Mouse (Mus musculus) myocyte (in vitro differentiated cells): Measurements from ENCODE around the gene Rsph14.

ENCODE experiments used
- CEBPB ChIP-seq: IDR thresholded peaks from 2 replicates; pipeline ENCODE4 v1.6.1; 2011; ENCODE audit warnings: mild to moderate bottlenecking, moderate library complexity; ENCODE audit not compliant: poor library complexity, insufficient read depth, severe bottlenecking
- E2F4 ChIP-seq: IDR thresholded peaks from one replicate; pipeline ENCODE4 v1.6.1; 2011; ENCODE audit warnings: mild to moderate bottlenecking, control low read depth, moderate library complexity; ENCODE audit not compliant: insufficient read depth
- MAX ChIP-seq: IDR thresholded peaks from one replicate; pipeline ENCODE4 v1.6.1; 2011; ENCODE audit warnings: low read depth, mild to moderate bottlenecking, control low read depth
- MYOD1 ChIP-seq, 3 experiments: IDR thresholded peaks; one replicate each; pipeline ENCODE4 v1.6.1; 2011; ENCODE audit warnings: control low read depth in 2 of 3, low read depth in 2 of 3, mild to moderate bottlenecking in 2 of 3, moderate library complexity in 1 of 3; ENCODE audit not compliant: insufficient read length in 2 of 3, control insufficient read depth in 1 of 3
- MYOG ChIP-seq, 3 experiments: IDR thresholded peaks; one replicate each; pipeline ENCODE4 v1.6.1; 2011; ENCODE audit warnings: control low read depth in 2 of 3, low read depth in 2 of 3, mild to moderate bottlenecking in 2 of 3; ENCODE audit not compliant: insufficient read length in 2 of 3, control insufficient read depth in 1 of 3, insufficient read depth in 1 of 3
- POLR2A ChIP-seq: IDR thresholded peaks from one replicate; pipeline ENCODE4 v1.6.1; 2011; ENCODE audit warnings: low read depth, mild to moderate bottlenecking, control low read depth, moderate library complexity; ENCODE audit not compliant: insufficient read length
- POLR2AphosphoS2 ChIP-seq: IDR thresholded peaks from one replicate; pipeline ENCODE4 v1.6.1; 2011; ENCODE audit warnings: low read depth, control low read depth; ENCODE audit not compliant: insufficient read length
- REST ChIP-seq: IDR thresholded peaks from one replicate; pipeline ENCODE4 v1.6.1; 2011; ENCODE audit warnings: mild to moderate bottlenecking, control low read depth, moderate library complexity; ENCODE audit not compliant: insufficient read depth, insufficient read length
- SRF ChIP-seq: IDR thresholded peaks from one replicate; pipeline ENCODE4 v1.6.1; 2011; ENCODE audit warnings: low read depth; ENCODE audit not compliant: control insufficient read depth, insufficient read length
- TCF12 ChIP-seq: IDR thresholded peaks from one replicate; pipeline ENCODE4 v1.6.1; 2011; ENCODE audit warnings: mild to moderate bottlenecking, control low read depth; ENCODE audit not compliant: poor library complexity, insufficient read depth, severe bottlenecking
- USF1 ChIP-seq: IDR thresholded peaks from one replicate; pipeline ENCODE4 v1.6.1; 2011; ENCODE audit warnings: low read depth, mild to moderate bottlenecking, control low read depth, moderate library complexity

- TF ChIP-seq TCF12: no peak
- TF ChIP-seq POLR2A: no peak
- TF ChIP-seq MAX: no peak
- TF ChIP-seq E2F4: no peak
- no peak for TF ChIP-seq USF1
- no peak for TF ChIP-seq MYOG (IDR thresholded peaks at IDR 0.05; ENCODE audit: control insufficient read depth in 1 of 3, insufficient read depth in 1 of 3, insufficient read length in 2 of 3, low read depth in 2 of 3)
- no peak for TF ChIP-seq POLR2AphosphoS2
- no peak for TF ChIP-seq SRF
- TF ChIP-seq CEBPB: no peak
- no peak for TF ChIP-seq MYOD1 (IDR thresholded peaks at IDR 0.05; ENCODE audit: control insufficient read depth in 1 of 3, insufficient read length in 2 of 3, low read depth in 2 of 3)
- TF ChIP-seq REST: no peak
Observed at GRCm38 (mm10) chr10:75031345-75032114, 856 bp downstream of the Rsph14 start.
